Comparison of ENCODE assay signal across 8 mouse cellular contexts in the genomic region with DNA sequence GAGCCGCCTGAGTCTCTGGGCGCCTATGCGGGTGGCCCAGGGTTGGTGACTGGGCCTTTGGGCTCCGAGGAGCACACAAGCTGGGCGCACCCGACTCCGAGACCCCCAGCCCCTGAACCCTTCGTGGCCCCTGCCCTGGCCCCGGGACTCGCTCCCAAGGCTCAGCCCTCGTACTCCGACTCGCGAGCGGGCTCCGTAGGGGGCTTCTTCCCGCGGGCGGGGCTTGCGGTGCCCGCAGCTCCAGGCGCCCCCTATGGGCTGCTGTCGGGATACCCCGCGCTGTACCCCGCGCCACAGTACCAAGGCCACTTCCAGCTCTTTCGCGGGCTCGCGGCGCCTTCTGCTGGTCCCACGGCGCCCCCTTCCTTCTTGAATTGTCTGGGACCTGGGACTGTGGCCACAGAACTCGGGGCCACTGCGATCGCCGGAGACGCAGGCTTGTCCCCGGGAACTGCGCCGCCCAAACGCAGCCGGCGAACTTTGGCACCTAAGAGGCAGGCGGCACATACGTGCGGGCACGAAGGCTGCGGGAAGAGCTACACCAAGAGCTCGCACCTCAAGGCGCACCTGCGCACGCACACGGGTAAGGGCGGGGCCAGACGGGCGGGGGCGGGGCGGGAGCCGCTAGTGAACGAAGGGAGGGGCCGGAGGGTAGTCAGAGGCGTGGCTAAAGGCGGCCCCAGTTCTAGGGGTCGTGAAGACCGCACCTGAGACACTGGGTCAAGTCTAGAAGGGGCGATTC. TPM values are rescaled to one million over a fixed set of nuclear protein-coding genes. Genes with fewer than 3 reads are reported as not detected.
DNase-seq lines count a peak whose midpoint lies in the region; ATAC-seq lines count a peak whose summit lies in the region.

No protein-coding gene starts in this region.

- H3K9me3 ChIP-seq in hindbrain, embryonic 15.5 days: no peaks in the 10 kb centered on the region

- peak; percentile 90 for DNase-seq in WW6 (ENCODE audit: low read depth, low spot score)
- DNase-seq in cerebellum, postnatal 36 days: peak; percentile 98
- peak; percentile 90 to 93 for DNase-seq in frontal cortex, postnatal 36 days (ENCODE audit: low spot score in 2 of 2)
- peak; percentile 86 for DNase-seq in left cerebral cortex, adult 11 months (ENCODE audit: low spot score)
- DNase-seq in lung, postnatal 36 days: peak; percentile 96
- peak; percentile 95 for DNase-seq in retina, embryonic 14.5 days (ENCODE audit: low spot score)
- DNase-seq in thymus, postnatal 36 days: peak; percentile 95 to 97

- H3K4me3 ChIP-seq in hindbrain, embryonic 15.5 days: peak overlapping the region; percentile 47

- H3K27ac ChIP-seq in hindbrain, embryonic 15.5 days (replicated peaks): no peak overlapping the region

- peaks cover 12% of the 10 kb centered on the region; the same call in 1 of the 2 replicates for H3K27me3 ChIP-seq in hindbrain, embryonic 15.5 days

- no peaks in the 10 kb centered on the region for H3K36me3 ChIP-seq in hindbrain, embryonic 15.5 days

- peaks cover 14% of the 10 kb centered on the region for H3K4me1 ChIP-seq in hindbrain, embryonic 15.5 days (replicated peaks)

- peak overlapping the region; percentile 47 for H3K9ac ChIP-seq in hindbrain, embryonic 15.5 days

- H3K4me2 ChIP-seq in hindbrain, embryonic 15.5 days: peak overlapping the region; percentile 85

- under 1% methylated on average over 62 of the region's 68 CpGs for WGBS in hindbrain, embryonic 15.5 days

- ATAC-seq in hindbrain, embryonic 15.5 days (ENCODE audit: low FRiP score, low read depth): peak; percentile 89

RNA-seq across cellular contexts. Expression of a gene that starts 1.4 kb away (rescaled TPM):
- 0.64 TPM in 2 replicates for polyA plus RNA-seq in hindbrain, embryonic 15.5 days (2015; fragmentation: Nextera tagmentation; extraction: Ambion mirVana)

RNA-seq across cellular contexts. Expression of a gene that starts 5.3 kb away (rescaled TPM):
- 5.7 and 7.3 TPM in 2 replicates for polyA plus RNA-seq in hindbrain, embryonic 15.5 days (2015; fragmentation: Nextera tagmentation; extraction: Ambion mirVana)

RNA-seq across cellular contexts. Expression of a gene that starts 9.4 kb away (rescaled TPM):
- polyA plus RNA-seq in hindbrain, embryonic 15.5 days (2015; fragmentation: Nextera tagmentation; extraction: Ambion mirVana): 36.4 and 40.3 TPM in 2 replicates

RNA-seq across cellular contexts. Expression of a gene that starts 31.2 kb away (rescaled TPM):
- 33.7 and 37.3 TPM in 2 replicates for polyA plus RNA-seq in hindbrain, embryonic 15.5 days (2015; fragmentation: Nextera tagmentation; extraction: Ambion mirVana)

RNA-seq across cellular contexts. Expression of a gene that starts 34.1 kb away (rescaled TPM):
- 72.4 and 81.1 TPM in 2 replicates for polyA plus RNA-seq in hindbrain, embryonic 15.5 days (2015; fragmentation: Nextera tagmentation; extraction: Ambion mirVana)
